Mouse (Mus musculus): ENCODE measurements at regions not wholly inside any gene's neighbourhood (a gene's known extent, or its start where the extent isn't known, plus 50 kb on each side); places are given as distances from the start of the nearest gene placed in this dataset.
A peak's percentile ranks its signal among the peaks of the same experiment; 100 is the strongest.

- no peak for DNase-seq
These were observed 57.9 kb upstream of the Ammecr1 start for GRCm38 (mm10) chrX:143024325-143024971.

GRCm38 (mm10) chrX:143030371-143031010, 64.0 kb upstream of the Ammecr1 start:
- DNase-seq = no peak

GRCm38 (mm10) chrX:143039878-143040277, 59.5 kb upstream of the Rtl9 start:
- no peak for DNase-seq

DNA sequence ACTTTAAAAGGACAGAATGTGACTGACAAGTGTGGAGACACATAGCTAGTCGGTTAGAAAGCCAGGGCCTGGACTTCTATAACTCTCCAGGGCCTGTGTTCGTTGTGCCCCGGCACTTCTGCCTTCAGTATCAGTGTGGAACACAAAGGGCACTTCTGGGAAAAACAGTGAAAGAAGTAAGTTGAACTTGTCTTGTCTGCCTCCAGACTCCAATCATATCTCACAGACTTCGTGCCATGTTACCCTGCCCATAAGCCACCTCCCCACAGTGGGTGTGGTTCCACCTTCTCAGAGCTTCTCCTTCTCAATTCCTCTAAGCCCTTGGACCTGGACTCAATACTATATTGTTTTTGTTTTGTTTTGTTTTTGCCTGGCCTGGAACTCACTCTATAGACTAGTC, 55.1 kb upstream of the Rtl9 start:
- DNase-seq = no peak

DNA sequence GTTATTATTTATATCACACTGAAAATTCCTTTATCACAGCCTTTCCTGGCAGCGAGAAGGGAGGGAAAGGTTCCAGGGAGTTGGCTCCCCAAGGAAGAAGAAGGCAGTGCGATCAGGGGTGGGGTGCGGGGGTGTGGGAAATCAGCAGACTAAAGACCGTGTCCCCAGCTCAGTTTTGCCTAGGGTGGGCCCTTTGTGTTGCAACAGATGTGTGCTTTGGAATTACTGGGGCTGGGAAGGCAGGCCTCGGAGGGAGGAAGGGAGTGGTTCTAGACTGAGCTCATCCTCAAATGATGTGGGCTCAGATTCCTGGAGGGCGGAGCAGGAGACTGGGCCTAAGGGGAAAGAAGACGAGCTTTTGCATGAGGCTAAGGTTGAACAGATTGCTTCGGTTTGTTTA, 53.1 kb upstream of the Rtl9 start:
- peak; percentile 58 to 66 for DNase-seq

All from heart, adult 18-20 months (tissue).